Mouse (Mus musculus) erythroblast, embryonic 14.5 days (primary cell): ENCODE results near the gene Gm4737.

Experiments used
- GATA1 ChIP-seq: IDR thresholded peaks from 2 replicates; pipeline ENCODE4 v1.6.1; 2012; ENCODE audit warnings: low read length, inconsistent platforms, mixed read lengths
- TAL1 ChIP-seq: IDR thresholded peaks from 3 replicates; pipeline ENCODE4 v1.6.1; 2012; ENCODE audit warnings: low read length, inconsistent platforms, mixed read lengths

GRCm38 (mm10) chr16:46114727-46115126 is 40.1 kb downstream of the Gm4737 start:
- TF ChIP-seq GATA1, result no peak
- TF ChIP-seq TAL1, result no peak
